Comparison of ENCODE assay signal across 8 mouse cellular contexts in the genomic region with DNA sequence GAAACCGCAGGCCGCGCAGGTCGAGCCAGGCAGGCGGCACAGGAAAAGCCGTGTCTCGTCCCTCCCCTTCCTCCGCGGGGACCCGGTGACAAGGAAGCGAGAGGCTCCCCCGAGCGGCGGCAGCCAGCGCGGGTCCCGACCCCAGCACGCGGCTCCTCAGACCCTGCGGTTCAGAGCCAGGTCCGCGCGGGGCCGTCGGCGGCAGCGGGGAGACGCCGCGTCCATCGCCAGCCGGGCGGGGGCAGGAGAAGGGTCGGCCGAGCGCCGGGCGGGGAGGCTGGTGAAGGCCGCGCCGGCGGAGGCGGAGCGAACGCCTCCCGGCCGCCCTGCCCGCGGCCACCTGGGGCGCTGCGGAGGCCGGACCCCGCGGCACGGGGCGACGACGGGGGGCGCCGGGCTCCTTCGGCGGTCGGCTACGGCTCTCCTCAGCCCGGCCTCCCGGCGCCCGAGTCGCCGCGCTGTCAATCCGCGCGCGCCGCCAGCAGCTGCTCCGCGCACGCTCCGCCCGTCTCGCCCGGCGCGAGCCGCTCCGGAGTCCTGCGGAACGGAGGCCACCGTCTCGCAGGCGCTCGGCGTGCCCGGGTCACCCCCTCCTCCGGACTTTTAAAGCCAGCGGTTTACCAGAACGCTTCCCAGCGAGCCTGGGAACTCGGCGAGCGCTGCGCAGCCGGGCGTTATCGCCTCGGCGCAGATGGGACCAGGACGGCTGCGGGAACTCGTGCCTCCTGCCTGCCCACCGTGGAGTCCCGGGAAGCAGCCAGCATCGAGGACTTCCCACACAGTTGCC. TPM values are rescaled to one million over a fixed set of nuclear protein-coding genes. Genes with fewer than 3 reads are reported as not detected.
A peak's percentile ranks its signal among the peaks of the same experiment; 100 is the strongest.
DNase-seq lines count a peak whose midpoint lies in the region; ATAC-seq and TF ChIP-seq lines count a peak whose summit lies in the region.

A gene (minus strand): TSS at position 247 of the 787 bp plus-strand sequence.

- peak; percentile 72 for TF ChIP-seq EP300 in liver, embryonic 14.5 days (IDR thresholded peaks at IDR 0.05; ENCODE audit: low read depth)

- peaks cover 20% of the 10 kb centered on the region for H3K4me1 ChIP-seq in forebrain, embryonic 12.5 days
- H3K4me1 ChIP-seq in heart, embryonic 16.5 days (ENCODE audit: control insufficient read depth, insufficient read depth, low read length) = peaks cover 18% of the 10 kb centered on the region
- peaks cover 20 to 24% of the 10 kb centered on the region in 2 experiments for H3K4me1 ChIP-seq in liver, embryonic 14.5 days (replicated peaks; ENCODE audit: control insufficient read depth in 2 of 2, insufficient read depth in 2 of 2, low read length in 1 of 2)
- H3K4me1 ChIP-seq in stomach, embryonic 15.5 days = peaks cover 5% of the 10 kb centered on the region; the same call in 1 of the 2 replicates

- DNase-seq in CD8-positive naive resting alpha-beta T cell, adult 2 months (ENCODE audit: low read depth in 2 of 2, low spot score in 2 of 2) = peak; percentile 80 to 82
- peak; percentile 76 for DNase-seq in c-Kit-positive CD71-positive TER-119-negative erythroid progenitor cells, embryonic 14.5 days (ENCODE audit: low read depth)
- peak; percentile 77 to 88 for DNase-seq in kidney, postnatal 36 days
- DNase-seq in liver, embryonic 14.5 days (ENCODE audit: low read depth in 3 of 3, low spot score in 3 of 3) = peak; percentile 76 to 79 (median 77)
- peak; percentile 91 for DNase-seq in neural tube, embryonic 10.5 days (ENCODE audit: extremely low spot score, low spot score)

- H3K4me3 ChIP-seq in forebrain, embryonic 12.5 days (replicated peaks) = peak within 1 kb of the TSS; percentile 95
- H3K4me3 ChIP-seq in heart, embryonic 16.5 days (ENCODE audit: low read length) = peak within 1 kb of the TSS; percentile 84
- peak within 1 kb of the TSS; percentile 84 to 99 for H3K4me3 ChIP-seq in liver, embryonic 14.5 days (ENCODE audit: insufficient read depth in 1 of 2, low read depth in 2 of 2, low read length in 2 of 2)
- H3K4me3 ChIP-seq in stomach, embryonic 15.5 days (replicated peaks) = peak within 1 kb of the TSS; percentile 93

- peak; percentile 94 for ATAC-seq in forebrain, embryonic 12.5 days (ENCODE audit: low FRiP score)
- peak; percentile 94 for ATAC-seq in heart, embryonic 16.5 days (replicated peaks; ENCODE audit: extremely low read depth, insufficient read depth, low FRiP score)
- ATAC-seq in liver, embryonic 14.5 days (ENCODE audit: insufficient read depth) = peak; percentile 86
- ATAC-seq in stomach, embryonic 15.5 days (ENCODE audit: insufficient read depth, low FRiP score, low read depth) = peak; percentile 93

- H3K9me3 ChIP-seq in forebrain, embryonic 12.5 days = no peaks in the 10 kb centered on the region
- no peaks in the 10 kb centered on the region for H3K9me3 ChIP-seq in heart, embryonic 16.5 days (replicated peaks; ENCODE audit: control insufficient read depth, low read length)
- no peaks in the 10 kb centered on the region for H3K9me3 ChIP-seq in liver, embryonic 14.5 days (ENCODE audit: control insufficient read depth, low read length)
- H3K9me3 ChIP-seq in stomach, embryonic 15.5 days = no peaks in the 10 kb centered on the region

- no peak; the same call in 1 of the 2 replicates for TF ChIP-seq CTCF in liver, embryonic 14.5 days (IDR thresholded peaks at IDR 0.05; ENCODE audit: low read depth)

- H3K36me3 ChIP-seq in forebrain, embryonic 12.5 days (replicated peaks) = peaks cover 13% of the 10 kb centered on the region
- H3K36me3 ChIP-seq in heart, embryonic 16.5 days (ENCODE audit: control insufficient read depth, insufficient read depth) = peaks cover 9% of the 10 kb centered on the region; the same call in 1 of the 2 replicates
- peaks cover 21% of the 10 kb centered on the region for H3K36me3 ChIP-seq in liver, embryonic 14.5 days (replicated peaks; ENCODE audit: control insufficient read depth, insufficient read depth, low read depth)
- H3K36me3 ChIP-seq in stomach, embryonic 15.5 days = peaks cover 6% of the 10 kb centered on the region

- 0 out of 2 replicates have a peak, but pooled peaks cover 2% of the 10 kb centered on the region for H3K27me3 ChIP-seq in forebrain, embryonic 12.5 days
- H3K27me3 ChIP-seq in heart, embryonic 16.5 days (ENCODE audit: control insufficient read depth, insufficient read depth, low read length) = no peaks in the 10 kb centered on the region
- H3K27me3 ChIP-seq in liver, embryonic 14.5 days (ENCODE audit: control insufficient read depth, insufficient read depth, low read length) = no peaks in the 10 kb centered on the region
- H3K27me3 ChIP-seq in stomach, embryonic 15.5 days (replicated peaks) = no peaks in the 10 kb centered on the region

- peak within 1 kb of the TSS; percentile 99 for H3K27ac ChIP-seq in forebrain, embryonic 12.5 days
- peak within 1 kb of the TSS; percentile 100 for H3K27ac ChIP-seq in heart, embryonic 16.5 days (ENCODE audit: low read length)
- peak within 1 kb of the TSS; percentile 94 for H3K27ac ChIP-seq in liver, embryonic 14.5 days
- H3K27ac ChIP-seq in stomach, embryonic 15.5 days = peak within 1 kb of the TSS; percentile 99

- peak within 1 kb of the TSS; percentile 68 for H3K4me2 ChIP-seq in forebrain, embryonic 12.5 days
- peak within 1 kb of the TSS; percentile 85 for H3K4me2 ChIP-seq in heart, embryonic 16.5 days (ENCODE audit: low read depth, low read length)
- H3K4me2 ChIP-seq in liver, embryonic 14.5 days (ENCODE audit: low read depth) = peak within 1 kb of the TSS; percentile 95
- H3K4me2 ChIP-seq in stomach, embryonic 15.5 days = peak within 1 kb of the TSS; percentile 55

- under 1% methylated on average over 80 of the region's 114 CpGs for WGBS in forebrain, embryonic 12.5 days
- WGBS in heart, embryonic 16.5 days = under 1% methylated on average over 86 of the region's 114 CpGs
- WGBS in liver, embryonic 14.5 days (ENCODE audit: insufficient replicate concordance) = under 1% methylated on average over 100 of the region's 114 CpGs
- WGBS in stomach, embryonic 15.5 days = under 1% methylated on average over 74 of the region's 114 CpGs

- peak within 1 kb of the TSS; percentile 97 for H3K9ac ChIP-seq in forebrain, embryonic 12.5 days
- peak within 1 kb of the TSS; percentile 100 for H3K9ac ChIP-seq in heart, embryonic 16.5 days (ENCODE audit: low read length)
- H3K9ac ChIP-seq in liver, embryonic 14.5 days (replicated peaks) = peak within 1 kb of the TSS; percentile 100
- H3K9ac ChIP-seq in stomach, embryonic 15.5 days = peak within 1 kb of the TSS; percentile 95

RNA-seq across cellular contexts. Expression of the gene that starts here (rescaled TPM):
- polyA plus RNA-seq in forebrain, embryonic 12.5 days (2016; fragmentation: Nextera tagmentation; extraction: Ambion mirVana) = 41.5 and 44.9 TPM in 2 replicates
- polyA plus RNA-seq in heart, embryonic 16.5 days (2015; fragmentation: Nextera tagmentation; extraction: Ambion mirVana) = 34.5 and 34.7 TPM in 2 replicates
- polyA plus RNA-seq in liver, embryonic 14.5 days (2012; rRNA removed) = 17.9 and 22.3 TPM in 2 replicates
- 22.1 and 25.2 TPM in 2 replicates for polyA plus RNA-seq in liver, embryonic 14.5 days (2014; fragmentation: Nextera tagmentation; extraction: Ambion mirVana)
- 38.3 and 40.7 TPM in 2 replicates for polyA plus RNA-seq in stomach, embryonic 15.5 days (2015; fragmentation: Nextera tagmentation; extraction: Ambion mirVana)

Comparison
In these comparisons a context has a peak if more than half of its experiments do, and no peak if none do; other contexts are left out.
1. Peak in every context shown above with its lines: DNase-seq, ATAC-seq, H3K4me3 ChIP-seq and H3K27ac ChIP-seq.